Mouse (Mus musculus): ENCODE measurements around the gene Smim27.
A peak's percentile ranks its signal among the peaks of the same experiment; 100 is the strongest.

Smim27 gene

DNA sequence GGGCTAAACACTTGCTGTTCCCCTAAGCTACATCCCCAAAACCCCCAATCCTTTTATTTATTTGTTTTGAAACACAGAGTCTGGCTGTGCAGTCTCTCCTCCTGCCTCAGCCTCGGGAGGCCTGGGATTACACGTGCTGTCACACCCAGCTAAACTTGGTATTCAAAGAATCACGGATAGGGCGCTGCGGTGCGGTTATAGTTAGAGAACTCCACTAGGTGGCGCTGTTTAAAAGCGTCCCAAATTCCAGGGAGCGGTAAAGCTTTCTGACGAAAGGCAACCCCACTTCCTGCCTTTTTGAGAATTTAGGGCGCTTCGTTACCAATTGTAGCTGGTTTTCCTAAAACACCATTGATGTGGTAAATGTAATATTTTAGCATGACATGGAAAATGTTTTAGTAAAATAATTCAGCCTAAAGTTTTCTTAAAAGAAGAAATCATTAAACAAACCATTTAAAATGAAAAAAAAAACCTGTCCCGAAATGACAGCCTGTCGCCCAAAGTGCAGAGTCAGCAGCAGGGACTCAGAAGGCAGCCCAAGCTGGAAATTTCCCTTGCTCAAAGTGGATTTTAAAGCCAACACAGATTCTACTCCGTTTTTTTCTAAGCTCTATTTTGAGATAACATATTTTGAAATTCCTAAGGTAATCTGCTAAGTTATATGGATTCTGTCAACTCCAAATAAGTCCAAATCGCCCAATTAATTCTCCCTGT, 31.9 kb downstream of the Smim27 start:
- Histone ChIP-seq H3K4me1 (replicated peaks; ENCODE audit: low read depth, low read length) (no peaks in the 10 kb centered on the region), H3K4me3 (replicated peaks; ENCODE audit: low read length) (no peak overlapping the region), H3K27me3 (ENCODE audit: insufficient read depth, low read length) (peaks cover 16% of the 10 kb centered on the region), H3K9me3 (ENCODE audit: low read length) (peaks cover 8% of the 10 kb centered on the region), H3K36me3 (ENCODE audit: insufficient read depth, low read length) (no peaks in the 10 kb centered on the region)
- TF ChIP-seq CTCF (conservative IDR thresholded peaks at IDR 0.05; ENCODE audit: low read length) (peak; percentile 67), NANOG (IDR thresholded peaks at IDR 0.05; ENCODE audit: borderline replicate concordance, low read length) (no peak)

DNA sequence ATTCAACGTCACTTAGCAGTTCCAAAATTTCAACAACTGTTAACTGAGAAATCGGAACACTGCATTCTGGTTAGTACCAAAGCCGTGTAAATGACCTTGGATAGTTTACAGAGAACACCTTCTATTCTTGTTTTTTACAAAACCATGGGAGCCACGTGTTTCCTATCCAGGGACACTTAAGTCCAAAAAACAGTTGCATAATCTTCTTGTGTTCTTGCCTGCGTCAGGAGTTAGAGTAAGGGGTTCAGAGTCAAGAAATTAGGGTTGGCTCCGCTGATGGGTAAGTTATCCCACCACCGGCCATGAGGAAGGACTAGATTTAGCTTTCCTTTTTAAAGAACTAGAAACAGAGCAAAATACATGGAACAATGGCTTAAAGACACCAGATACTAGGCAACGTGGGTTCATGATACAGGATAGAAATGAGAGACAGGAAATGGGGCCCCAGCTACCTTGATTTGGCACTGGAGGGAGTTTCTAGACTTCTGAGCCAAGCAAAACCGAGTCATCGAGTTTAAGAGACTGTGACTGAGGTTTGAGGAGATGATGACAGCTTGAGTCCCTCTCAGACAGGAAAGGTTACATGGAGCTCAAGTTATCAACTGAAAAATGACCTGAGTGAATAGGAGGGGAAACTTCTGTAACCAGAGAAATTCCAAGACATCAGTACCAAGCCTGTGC, 33.2 kb downstream of the Smim27 start:
- Histone ChIP-seq H3K4me3 (replicated peaks; ENCODE audit: low read length) (no peak overlapping the region), H3K36me3 (ENCODE audit: insufficient read depth, low read length) (no peaks in the 10 kb centered on the region), H3K4me1 (replicated peaks; ENCODE audit: low read depth, low read length) (peaks cover under 1% of the 10 kb centered on the region; the same call in 1 of the 2 replicates), H3K27me3 (ENCODE audit: insufficient read depth, low read length) (peaks cover 23% of the 10 kb centered on the region), H3K9me3 (ENCODE audit: low read length) (peaks cover 8% of the 10 kb centered on the region)
- TF ChIP-seq NANOG (IDR thresholded peaks at IDR 0.05; ENCODE audit: borderline replicate concordance, low read length): no peak
- TF ChIP-seq POU5F1 (IDR thresholded peaks at IDR 0.05; ENCODE audit: borderline replicate concordance, low read length): no peak
- no peak for TF ChIP-seq CTCF (conservative IDR thresholded peaks at IDR 0.05; ENCODE audit: low read length)

DNA sequence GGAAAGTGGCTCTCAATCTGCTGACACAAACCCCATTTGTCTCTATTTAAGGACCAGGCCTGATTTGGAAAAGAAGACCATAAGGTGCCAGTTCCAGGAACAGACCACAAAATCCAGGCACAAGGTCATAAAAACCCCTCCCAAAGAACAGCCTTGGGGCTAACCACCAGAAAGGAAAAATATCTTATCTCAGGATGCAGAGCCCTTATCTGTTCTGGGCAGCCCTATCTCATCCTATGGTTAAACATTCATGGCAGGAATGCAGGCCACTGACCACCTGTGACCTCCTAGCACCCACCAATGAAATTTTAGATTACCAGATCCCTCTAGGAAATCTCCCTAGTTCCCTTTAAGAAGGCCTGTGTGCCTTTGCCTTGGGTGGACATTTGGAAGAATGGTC, 40.3 kb downstream of the Smim27 start:
- peaks cover 7% of the 10 kb centered on the region; the same call in 1 of the 2 replicates for H3K9me3 ChIP-seq (ENCODE audit: low read length)

DNA sequence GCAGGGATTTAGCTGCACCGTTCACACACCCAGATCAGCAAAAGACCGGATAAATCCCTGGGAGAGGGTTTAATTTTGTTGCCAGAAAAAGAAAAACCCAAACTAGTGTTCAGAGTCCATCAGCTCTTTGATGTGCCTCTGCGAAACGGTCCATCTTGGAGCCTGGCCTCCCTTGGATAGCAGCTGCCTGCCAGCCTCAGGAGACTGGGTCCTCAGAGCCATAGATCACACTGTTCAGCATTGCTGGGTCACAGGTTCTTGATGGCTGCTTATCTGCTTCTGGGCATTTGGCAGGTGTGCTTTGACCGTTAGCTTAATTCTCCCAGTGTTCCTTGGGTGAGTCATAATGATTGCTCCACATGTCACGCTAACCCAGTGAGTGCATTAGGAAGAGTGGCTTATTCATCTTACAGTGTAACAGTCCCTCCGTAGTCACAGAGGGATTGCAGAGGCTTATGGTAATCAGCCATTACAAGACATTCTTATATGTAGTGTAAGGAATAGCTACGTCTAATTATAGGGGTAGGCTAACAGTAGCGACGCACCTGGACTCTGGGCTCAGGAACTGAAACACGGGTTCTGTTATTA, 41.5 kb downstream of the Smim27 start:
- Histone ChIP-seq H3K4me1 (replicated peaks; ENCODE audit: low read depth, low read length) (peaks cover 6% of the 10 kb centered on the region), H3K4me3 (replicated peaks; ENCODE audit: low read length) (no peak overlapping the region), H3K36me3 (ENCODE audit: insufficient read depth, low read length) (no peaks in the 10 kb centered on the region), H3K27me3 (ENCODE audit: insufficient read depth, low read length) (peaks cover 21% of the 10 kb centered on the region), H3K9me3 (ENCODE audit: low read length) (peaks cover 7% of the 10 kb centered on the region; the same call in 1 of the 2 replicates)
- TF ChIP-seq POU5F1 (IDR thresholded peaks at IDR 0.05; ENCODE audit: borderline replicate concordance, low read length) (no peak), CTCF (conservative IDR thresholded peaks at IDR 0.05; ENCODE audit: low read length) (no peak), NANOG (IDR thresholded peaks at IDR 0.05; ENCODE audit: borderline replicate concordance, low read length) (no peak)

More for the DNA sequence above, 40.3 kb downstream of the Smim27 start:
- H3K36me3 ChIP-seq (ENCODE audit: insufficient read depth, low read length): no peaks in the 10 kb centered on the region
- TF ChIP-seq CTCF (conservative IDR thresholded peaks at IDR 0.05; ENCODE audit: low read length): no peak
- TF ChIP-seq NANOG (IDR thresholded peaks at IDR 0.05; ENCODE audit: borderline replicate concordance, low read length): no peak
- no peak for TF ChIP-seq POU5F1 (IDR thresholded peaks at IDR 0.05; ENCODE audit: borderline replicate concordance, low read length)
- no peak overlapping the region for H3K4me3 ChIP-seq (replicated peaks; ENCODE audit: low read length)
- H3K27me3 ChIP-seq (ENCODE audit: insufficient read depth, low read length): peaks cover 26% of the 10 kb centered on the region
- H3K4me1 ChIP-seq (replicated peaks; ENCODE audit: low read depth, low read length): peaks cover 6% of the 10 kb centered on the region

DNA sequence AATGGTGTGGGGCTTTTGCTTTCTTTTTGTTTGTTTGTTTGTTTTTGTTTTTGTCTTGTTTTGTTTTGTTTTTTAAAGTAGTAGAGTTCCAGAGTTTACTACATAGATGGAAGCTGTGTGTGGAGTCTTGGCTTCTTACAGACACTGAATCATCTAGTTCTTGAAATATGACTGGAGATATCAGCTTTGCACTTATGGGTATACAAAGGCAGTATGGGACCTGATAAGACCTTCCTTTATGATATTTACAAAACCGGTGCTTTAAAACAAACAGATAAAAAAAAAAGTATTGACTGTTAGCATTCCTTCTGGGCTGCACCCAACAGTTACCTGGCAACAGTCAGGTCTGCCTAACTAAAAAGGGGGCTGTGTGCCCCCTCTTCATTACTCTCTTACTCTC, 42.8 kb downstream of the Smim27 start:
- no peak overlapping the region for H3K4me3 ChIP-seq (replicated peaks; ENCODE audit: low read length)
- peaks cover 17% of the 10 kb centered on the region for H3K27me3 ChIP-seq (ENCODE audit: insufficient read depth, low read length)
- H3K4me1 ChIP-seq (replicated peaks; ENCODE audit: low read depth, low read length): peaks cover 6% of the 10 kb centered on the region
- H3K9me3 ChIP-seq (ENCODE audit: low read length): peaks cover 7% of the 10 kb centered on the region; the same call in 1 of the 2 replicates
- TF ChIP-seq POU5F1 (IDR thresholded peaks at IDR 0.05; ENCODE audit: borderline replicate concordance, low read length) (no peak), CTCF (conservative IDR thresholded peaks at IDR 0.05; ENCODE audit: low read length) (no peak), NANOG (IDR thresholded peaks at IDR 0.05; ENCODE audit: borderline replicate concordance, low read length) (no peak)
- H3K36me3 ChIP-seq (ENCODE audit: insufficient read depth, low read length): no peaks in the 10 kb centered on the region

DNA sequence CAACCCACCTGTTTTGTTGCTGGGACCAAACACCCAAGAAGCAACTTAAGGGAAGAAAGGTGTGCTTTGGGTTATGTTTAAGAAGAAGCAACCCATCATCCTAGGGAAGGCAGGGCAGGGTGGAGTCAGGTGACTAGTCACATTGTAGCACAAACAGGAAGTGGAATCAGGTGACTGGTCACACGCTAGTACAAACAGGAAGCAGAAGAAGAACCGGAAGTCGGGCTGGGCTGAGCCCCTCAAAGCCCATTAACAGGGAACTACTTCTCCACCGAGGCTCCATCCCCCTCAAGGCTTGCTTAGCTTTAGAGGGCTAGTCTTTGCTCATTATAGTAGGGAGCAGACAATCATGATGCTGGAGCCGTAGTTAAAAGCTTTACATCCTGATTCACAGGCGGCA, 43.6 kb downstream of the Smim27 start:
- H3K9me3 ChIP-seq (ENCODE audit: low read length): peaks cover 7% of the 10 kb centered on the region; the same call in 1 of the 2 replicates
- peaks cover 10% of the 10 kb centered on the region for H3K27me3 ChIP-seq (ENCODE audit: insufficient read depth, low read length)
- H3K36me3 ChIP-seq (ENCODE audit: insufficient read depth, low read length): no peaks in the 10 kb centered on the region
- H3K4me3 ChIP-seq (replicated peaks; ENCODE audit: low read length): no peak overlapping the region
- H3K4me1 ChIP-seq (replicated peaks; ENCODE audit: low read depth, low read length): peaks cover 1% of the 10 kb centered on the region
- TF ChIP-seq CTCF (conservative IDR thresholded peaks at IDR 0.05; ENCODE audit: low read length): no peak
- no peak for TF ChIP-seq POU5F1 (IDR thresholded peaks at IDR 0.05; ENCODE audit: borderline replicate concordance, low read length)
- TF ChIP-seq NANOG (IDR thresholded peaks at IDR 0.05; ENCODE audit: borderline replicate concordance, low read length): no peak

DNA sequence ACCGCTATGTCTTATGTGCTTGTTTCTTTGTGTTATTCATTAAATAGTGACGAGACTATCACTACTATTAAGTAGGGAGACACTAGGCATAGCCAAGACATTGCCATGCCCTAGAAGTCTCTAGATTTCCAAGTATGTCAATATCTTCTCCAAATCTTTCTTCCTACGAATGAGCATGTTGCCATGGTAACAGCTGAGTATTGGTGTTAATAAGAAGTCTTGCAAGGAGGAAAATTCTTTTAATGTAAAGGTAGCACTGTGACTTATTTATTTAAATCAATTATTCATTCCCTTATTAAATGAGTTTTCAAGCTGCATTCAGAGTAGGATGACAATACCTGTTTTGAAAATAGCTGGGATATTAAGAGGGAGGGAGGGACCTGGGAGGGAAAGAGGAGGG, 48.0 kb downstream of the Smim27 start:
- no peak for TF ChIP-seq CTCF (conservative IDR thresholded peaks at IDR 0.05; ENCODE audit: low read length)
- no peak for TF ChIP-seq POU5F1 (IDR thresholded peaks at IDR 0.05; ENCODE audit: borderline replicate concordance, low read length)
- no peak for TF ChIP-seq NANOG (IDR thresholded peaks at IDR 0.05; ENCODE audit: borderline replicate concordance, low read length)
- Histone ChIP-seq H3K4me1 (replicated peaks; ENCODE audit: low read depth, low read length) (no peaks in the 10 kb centered on the region), H3K36me3 (ENCODE audit: insufficient read depth, low read length) (no peaks in the 10 kb centered on the region), H3K9me3 (ENCODE audit: low read length) (peaks cover 7% of the 10 kb centered on the region; the same call in 1 of the 2 replicates), H3K27me3 (ENCODE audit: insufficient read depth, low read length) (no peaks in the 10 kb centered on the region), H3K4me3 (replicated peaks; ENCODE audit: low read length) (no peak overlapping the region)

Measured in E14TG2a.4 (cell line).